ENCODE assay signal across 20 mouse cellular contexts in genomic region chr15:94004911-94005310, GRCm38 (mm10).
DNase-seq lines count a peak whose midpoint lies in the region; ATAC-seq and TF ChIP-seq lines count a peak whose summit lies in the region.
"Had no signal": no experiment of that assay in that cellular context is flagged by ENCODE, and none has a peak within 500 bp of the region (broad histone marks: within the 10 kb centered on the region; RNA-seq: fewer than 3 reads in every experiment).

No protein-coding gene starts in this region.

- TF ChIP-seq CTCF in brain, embryonic 14.5 days (IDR thresholded peaks at IDR 0.05; ENCODE audit: borderline replicate concordance, extremely low read depth, insufficient read depth, insufficient read length): no peak

- TF ChIP-seq POLR2A in brain, embryonic 14.5 days (IDR thresholded peaks at IDR 0.05; ENCODE audit: borderline replicate concordance, extremely low read depth, insufficient read depth, insufficient read length, poor library complexity, severe bottlenecking): no peak

- no peak overlapping the region for H3K4me3 ChIP-seq in heart, embryonic 14.5 days (ENCODE audit: control insufficient read depth in 1 of 2, insufficient read depth in 1 of 2, low read depth in 1 of 2, low read length in 2 of 2)
- H3K4me3 ChIP-seq in kidney, embryonic 15.5 days (replicated peaks): no peak overlapping the region
- no peak overlapping the region for H3K4me3 ChIP-seq in kidney, embryonic 16.5 days (ENCODE audit: low read length)
- no peak overlapping the region for H3K4me3 ChIP-seq in embryonic facial prominence, embryonic 10.5 days
- H3K4me3 ChIP-seq: hindbrain, embryonic 15.5 days; liver, embryonic 13.5 days had no signal

- no peak for ATAC-seq in heart, embryonic 14.5 days (ENCODE audit: insufficient number of reproducible peaks, insufficient read depth, low FRiP score, low read depth)
- no peak for ATAC-seq in kidney, embryonic 15.5 days (replicated peaks; ENCODE audit: low FRiP score)
- ATAC-seq in kidney, embryonic 16.5 days (ENCODE audit: low FRiP score, low TSS enrichment): no peak

- no peak overlapping the region for H3K27ac ChIP-seq in heart, embryonic 14.5 days (replicated peaks in 1 of 2; ENCODE audit: control insufficient read depth in 1 of 2, insufficient read depth in 1 of 2, low read depth in 2 of 2, low read length in 2 of 2)
- H3K27ac ChIP-seq in kidney, embryonic 15.5 days: peak overlapping the region; percentile 57
- no peak overlapping the region for H3K27ac ChIP-seq in kidney, embryonic 16.5 days (ENCODE audit: low read length)
- 0 out of 2 replicates have a peak overlapping the region, but pooled peaks have one; percentile 21 for H3K27ac ChIP-seq in embryonic facial prominence, embryonic 10.5 days (replicated peaks)
- H3K27ac ChIP-seq: hindbrain, embryonic 15.5 days; liver, embryonic 13.5 days had no signal

- H3K36me3 ChIP-seq in heart, embryonic 14.5 days (ENCODE audit: control insufficient read depth, insufficient read depth, low read length): no peaks in the 10 kb centered on the region
- no peaks in the 10 kb centered on the region for H3K36me3 ChIP-seq in kidney, embryonic 15.5 days
- no peaks in the 10 kb centered on the region for H3K36me3 ChIP-seq in kidney, embryonic 16.5 days (ENCODE audit: insufficient read depth, low read length)
- H3K36me3 ChIP-seq in embryonic facial prominence, embryonic 10.5 days (replicated peaks): no peaks in the 10 kb centered on the region
- H3K36me3 ChIP-seq: G1E; hindbrain, embryonic 15.5 days; liver, embryonic 13.5 days had no signal

- intact Hi-C loops in heart, postnatal 25 days (cut with DNase I): no loop called here

- no peaks in the 10 kb centered on the region for H3K9me3 ChIP-seq in heart, embryonic 14.5 days (ENCODE audit: control insufficient read depth, low read length)
- H3K9me3 ChIP-seq in kidney, embryonic 15.5 days (replicated peaks): no peaks in the 10 kb centered on the region
- H3K9me3 ChIP-seq in kidney, embryonic 16.5 days (ENCODE audit: low read length): no peaks in the 10 kb centered on the region
- no peaks in the 10 kb centered on the region for H3K9me3 ChIP-seq in embryonic facial prominence, embryonic 10.5 days
- H3K9me3 ChIP-seq: hindbrain, embryonic 15.5 days; liver, embryonic 13.5 days had no signal

- 19% methylated on average over 4 of the region's 4 CpGs for WGBS in heart, embryonic 14.5 days
- WGBS in kidney, embryonic 15.5 days: 30% methylated on average over 4 of the region's 4 CpGs
- WGBS in kidney, embryonic 16.5 days: 30% methylated on average over 4 of the region's 4 CpGs
- 32% methylated on average over 4 of the region's 4 CpGs for WGBS in embryonic facial prominence, embryonic 10.5 days

- H3K4me2 ChIP-seq in heart, embryonic 14.5 days (ENCODE audit: low read length): peak overlapping the region; percentile 26
- no peak overlapping the region for H3K4me2 ChIP-seq in kidney, embryonic 15.5 days
- H3K4me2 ChIP-seq in kidney, embryonic 16.5 days (replicated peaks; ENCODE audit: low read depth, low read length): no peak overlapping the region
- H3K4me2 ChIP-seq: hindbrain, embryonic 15.5 days; liver, embryonic 13.5 days; midbrain, embryonic 11.5 days had no signal

- no peak overlapping the region; the same call in 1 of the 2 replicates for H3K9ac ChIP-seq in heart, embryonic 14.5 days (ENCODE audit: low read length)
- no peak overlapping the region for H3K9ac ChIP-seq in kidney, embryonic 15.5 days
- H3K9ac ChIP-seq in kidney, embryonic 16.5 days (replicated peaks; ENCODE audit: low read length): no peak overlapping the region
- H3K9ac ChIP-seq: hindbrain, embryonic 15.5 days; liver, embryonic 13.5 days had no signal

- H3K27me3 ChIP-seq in heart, embryonic 14.5 days (ENCODE audit: control insufficient read depth, insufficient read depth, low read length): no peaks in the 10 kb centered on the region
- H3K27me3 ChIP-seq in kidney, embryonic 15.5 days: no peaks in the 10 kb centered on the region
- H3K27me3 ChIP-seq in kidney, embryonic 16.5 days (ENCODE audit: insufficient read depth, low read length): no peaks in the 10 kb centered on the region
- H3K27me3 ChIP-seq in embryonic facial prominence, embryonic 10.5 days (replicated peaks; ENCODE audit: low read depth, poor library complexity, severe bottlenecking): no peaks in the 10 kb centered on the region
- H3K27me3 ChIP-seq: CH12.LX; hindbrain, embryonic 15.5 days; liver, embryonic 13.5 days had no signal

- peaks cover 9 to 10% of the 10 kb centered on the region in 2 experiments for H3K4me1 ChIP-seq in heart, embryonic 14.5 days (ENCODE audit: control insufficient read depth in 2 of 2, insufficient read depth in 2 of 2, low read length in 2 of 2)
- peaks cover 34% of the 10 kb centered on the region for H3K4me1 ChIP-seq in kidney, embryonic 15.5 days
- H3K4me1 ChIP-seq in kidney, embryonic 16.5 days (ENCODE audit: insufficient read depth, low read length): peaks cover 18% of the 10 kb centered on the region
- peaks cover 65% of the 10 kb centered on the region for H3K4me1 ChIP-seq in embryonic facial prominence, embryonic 10.5 days
- H3K4me1 ChIP-seq: liver, embryonic 13.5 days had no signal

- DNase-seq in heart, postnatal 25 days (ENCODE audit: low spot score): no peak
- peak; percentile 67 for DNase-seq in brain, embryonic 14.5 days (ENCODE audit: low read depth)
- DNase-seq in embryonic facial prominence, embryonic 10.5 days (ENCODE audit: low spot score): no peak
- no peak for DNase-seq in spleen, postnatal 14 days (ENCODE audit: low spot score in 2 of 2)
- DNase-seq in gastrocnemius, postnatal 25 days: no peak
- DNase-seq: adrenal gland, adult 2 months; B cell, adult 2 months; cerebellum, adult 18-20 months; cerebellum, postnatal 14 days; heart, postnatal 14 days; kidney, adult 18-20 months; kidney, postnatal 25 days; liver, embryonic 13.5 days had no signal

Comparison
In these comparisons a context has a peak if more than half of its experiments do, and no peak if none do; other contexts are left out.
1. H3K27ac ChIP-seq: peak in kidney, embryonic 15.5 days (single experiment) and embryonic facial prominence, embryonic 10.5 days (single experiment); none in heart, embryonic 14.5 days (0 of 2) and kidney, embryonic 16.5 days (single experiment).